Mouse (Mus musculus): ENCODE results near the gene Nufip1.

The Nufip1 gene

DNA sequence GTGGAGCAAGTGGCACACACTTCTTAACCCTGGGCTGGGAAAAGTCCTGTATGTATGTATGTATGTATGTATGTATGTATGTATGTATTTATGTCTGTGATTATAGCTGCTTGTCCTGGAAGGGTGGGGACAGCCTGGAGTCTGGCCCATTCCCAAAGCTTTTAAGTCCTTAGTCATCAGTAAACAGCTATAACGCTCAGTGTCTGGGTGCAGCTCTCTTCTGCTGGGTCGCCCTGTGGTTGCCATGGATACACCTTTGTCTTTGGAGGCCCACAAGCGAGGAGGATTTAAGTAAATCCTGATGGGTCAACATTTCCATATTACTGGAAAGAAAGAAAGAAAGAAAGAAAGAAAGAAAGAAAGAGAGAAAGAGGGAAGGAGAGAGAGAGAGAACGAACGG lies 65.1 kb downstream of the Nufip1 start:
- ATAC-seq (ENCODE audit: insufficient number of reproducible peaks, low FRiP score, low TSS enrichment), result no peak

DNA sequence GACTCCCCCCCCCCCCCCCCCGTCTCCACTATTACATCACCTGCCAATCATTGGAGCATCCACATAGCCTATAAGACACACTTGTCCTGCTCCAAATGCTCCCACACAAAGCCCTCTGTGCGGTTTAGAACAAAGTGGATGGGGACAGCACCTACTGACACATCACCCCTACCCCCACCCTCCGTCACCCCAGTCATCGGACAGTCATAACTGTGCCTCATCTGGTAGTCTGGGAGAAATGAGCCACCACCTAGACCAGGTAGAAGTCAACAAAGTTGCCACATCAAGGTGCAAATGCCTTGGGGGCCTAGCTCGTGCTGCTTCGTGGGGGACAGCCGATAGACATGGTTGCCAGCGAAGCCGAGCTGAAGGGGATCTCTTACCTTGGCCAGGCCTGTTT lies 66.5 kb downstream of the Nufip1 start:
- no peak for ATAC-seq (ENCODE audit: insufficient number of reproducible peaks, low FRiP score, low TSS enrichment)

DNA sequence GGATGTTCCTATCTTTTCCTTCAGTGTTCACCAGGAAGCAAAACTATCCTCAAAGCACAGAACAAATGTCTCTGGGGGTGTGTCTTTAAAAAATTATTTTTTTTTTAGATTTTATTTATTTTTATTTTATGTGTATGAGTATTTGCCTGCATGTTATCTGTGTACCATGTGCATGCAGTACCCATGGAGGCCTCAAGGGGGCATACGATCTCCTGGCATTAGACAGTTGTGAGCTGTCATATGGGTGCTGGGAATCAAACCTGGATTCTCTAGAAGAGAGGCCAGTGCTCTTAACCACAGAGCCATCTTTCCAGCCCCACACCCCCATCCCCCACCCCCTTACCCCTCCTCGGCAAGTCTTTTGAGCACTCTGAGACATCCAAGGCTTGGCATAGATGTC lies 67.8 kb downstream of the Nufip1 start:
- ATAC-seq (ENCODE audit: insufficient number of reproducible peaks, low FRiP score, low TSS enrichment), result no peak

DNA sequence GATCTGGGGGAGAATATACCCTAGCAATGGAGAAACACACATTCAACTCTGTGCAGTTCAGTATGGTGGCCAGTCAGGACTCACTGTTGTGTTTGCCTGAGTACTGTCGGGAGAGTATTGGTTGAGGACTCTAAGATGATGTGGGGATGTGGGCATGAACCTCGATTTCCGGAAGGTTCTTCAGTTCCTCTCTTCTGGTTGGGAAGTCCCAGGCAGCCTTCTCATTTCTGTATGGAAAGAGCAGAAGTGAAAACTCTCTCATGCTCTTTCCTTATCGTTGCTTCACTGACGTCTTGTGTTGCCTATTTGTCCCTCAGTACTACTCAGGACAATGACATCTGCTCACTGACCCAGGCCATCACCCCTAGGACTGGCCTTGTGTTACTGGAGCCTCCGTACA lies 68.7 kb downstream of the Nufip1 start:
- ATAC-seq (ENCODE audit: insufficient number of reproducible peaks, low FRiP score, low TSS enrichment), result no peak

DNA sequence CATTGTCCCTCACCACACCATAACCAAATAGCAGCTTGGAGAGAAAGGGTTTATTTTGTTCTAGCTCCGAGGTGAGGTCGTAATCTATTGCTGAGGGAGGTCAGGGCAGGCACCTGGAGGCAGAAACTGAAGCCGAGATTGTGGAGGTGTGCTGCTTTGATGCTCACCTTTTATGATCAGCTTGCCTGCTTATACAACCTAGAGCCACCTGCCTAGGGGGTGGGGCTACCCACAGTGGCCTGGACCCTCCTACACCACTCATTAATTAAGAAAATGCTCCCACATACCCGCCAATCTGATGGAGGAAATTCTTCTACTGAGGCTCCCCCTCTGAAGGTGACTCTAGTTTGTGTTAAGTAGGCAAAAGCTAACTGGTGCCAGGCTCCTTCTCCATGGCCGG lies 74.7 kb downstream of the Nufip1 start:
- no peak for ATAC-seq (ENCODE audit: insufficient number of reproducible peaks, low FRiP score, low TSS enrichment)

DNA sequence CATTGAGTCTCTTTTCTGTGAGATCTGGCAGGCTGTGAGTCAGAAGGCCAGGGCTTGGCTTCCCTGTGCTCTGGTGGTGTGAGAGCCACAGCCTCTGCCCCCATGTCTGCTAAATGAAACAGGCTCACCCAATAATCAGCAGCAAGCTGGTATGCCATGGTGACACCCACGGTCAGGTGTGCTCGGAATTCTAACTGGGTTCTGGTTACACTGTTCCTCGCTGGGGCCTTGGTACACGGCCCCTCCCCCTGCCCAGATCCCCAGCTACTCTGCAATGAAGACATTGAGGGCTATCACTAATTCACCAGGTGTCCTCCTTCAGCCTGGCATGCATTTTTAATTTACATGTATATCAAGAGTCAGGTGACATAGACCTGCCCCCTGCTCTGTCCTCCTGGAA lies 75.6 kb downstream of the Nufip1 start:
- ATAC-seq (ENCODE audit: insufficient number of reproducible peaks, low FRiP score, low TSS enrichment), result no peak
